Mouse (Mus musculus) left cerebral cortex, postnatal 25 days (tissue): ENCODE measurements around the gene Clcn2. TPM values are rescaled to one million over a fixed set of nuclear protein-coding genes. Genes with fewer than 3 reads are reported as not detected.

Experiments used
- DNase-seq, 2 experiments: peaks; one replicate each; pipeline ENCODE4 v3.0.0; 2022; ENCODE audit warnings: low spot score in 2 of 2, mixed read lengths in 1 of 2
- intact Hi-C: fragments of 180-260 bp; cut with DNase I; formaldehyde crosslinking; loops from one replicate; pipeline ENCODE4 v1.15.1; 2025
- total RNA-seq, 2 experiments: library from RNA; stranded (reverse); gene quantifications; 2 replicates each; pipeline ENCODE4 v1.2.3; 2021

The Clcn2 gene
- total RNA-seq, 2 experiments from 2014 or later, result 58.7 to 60.9 TPM

- no peak for DNase-seq
- intact Hi-C loops, result loop anchor here (2.0 kb wide), 1 partner anchor 35 kb away; no protein-coding TSS in a partner anchor
Measured at GRCm38 (mm10) chr16:20725321-20725720, 7.8 kb upstream of the Clcn2 start.

GRCm38 (mm10) chr16:20724338-20724748 lies 6.8 kb upstream of the Clcn2 start:
- intact Hi-C loops, result loop anchor here (2.0 kb wide), 1 partner anchor 36 kb away; no protein-coding TSS in a partner anchor
- no peak for DNase-seq

- intact Hi-C loops, result no loop called here
- DNase-seq, result no peak
Measured at GRCm38 (mm10) chr16:20723247-20723646, 5.7 kb upstream of the Clcn2 start.

GRCm38 (mm10) chr16:20722736-20723135 lies 5.2 kb upstream of the Clcn2 start:
- intact Hi-C loops, result no loop called here
- DNase-seq, result no peak

GRCm38 (mm10) chr16:20721808-20722207 lies 4.3 kb upstream of the Clcn2 start:
- intact Hi-C loops, result no loop called here
- DNase-seq, result no peak

GRCm38 (mm10) chr16:20717978-20718670 lies 578 bp upstream of the Clcn2 start:
- DNase-seq, result no peak
- intact Hi-C loops, result loop anchor here (1.0 to 5.0 kb wide), 7 partner anchors 15 to 474 kb away; partner anchors contain the start of gene Chrd

- DNase-seq, result no peak
- intact Hi-C loops, result loop anchor here (1.0 to 5.0 kb wide), 7 partner anchors 16 to 475 kb away; partner anchors contain the start of gene Chrd
Measured at GRCm38 (mm10) chr16:20716841-20717180, 735 bp downstream of the Clcn2 start.

- intact Hi-C loops, result loop anchor here (2.0 to 5.0 kb wide), 6 partner anchors 17 to 453 kb away; partner anchors contain the start of gene Chrd
- peak; percentile 82 to 86 for DNase-seq
Measured at GRCm38 (mm10) chr16:20715976-20716840, 1.3 kb downstream of the Clcn2 start.

- intact Hi-C loops, result loop anchor here (5.0 kb wide), 1 partner anchor 107 kb away; no protein-coding TSS in a partner anchor
- no peak for DNase-seq
Measured at GRCm38 (mm10) chr16:20715566-20715965, 2.0 kb downstream of the Clcn2 start.

GRCm38 (mm10) chr16:20715161-20715560 lies 2.4 kb downstream of the Clcn2 start:
- DNase-seq, result no peak
- intact Hi-C loops, result loop anchor here (5.0 kb wide), 1 partner anchor 107 kb away; no protein-coding TSS in a partner anchor

- intact Hi-C loops, result loop anchor here (5.0 kb wide), 1 partner anchor 108 kb away; no protein-coding TSS in a partner anchor
Measured at GRCm38 (mm10) chr16:20714307-20715080, 3.1 kb downstream of the Clcn2 start.

GRCm38 (mm10) chr16:20712889-20713288 lies 4.7 kb downstream of the Clcn2 start:
- intact Hi-C loops, result no loop called here
- no peak for DNase-seq

More at GRCm38 (mm10) chr16:20714307-20715080, 3.1 kb downstream of the Clcn2 start:
- no peak for DNase-seq

- DNase-seq, result no peak
- intact Hi-C loops, result no loop called here
Measured at GRCm38 (mm10) chr16:20712190-20712589, 5.4 kb downstream of the Clcn2 start.

- no peak for DNase-seq
- intact Hi-C loops, result no loop called here
Measured at GRCm38 (mm10) chr16:20710810-20711209, 6.7 kb downstream of the Clcn2 start.

GRCm38 (mm10) chr16:20710370-20710769 lies 7.2 kb downstream of the Clcn2 start:
- intact Hi-C loops, result no loop called here
- DNase-seq, result no peak

- DNase-seq, result no peak
- intact Hi-C loops, result no loop called here
Measured at GRCm38 (mm10) chr16:20708939-20709734, 8.4 kb downstream of the Clcn2 start.

- DNase-seq, result no peak
- intact Hi-C loops, result no loop called here
Measured at GRCm38 (mm10) chr16:20708220-20708938, 9.2 kb downstream of the Clcn2 start.

GRCm38 (mm10) chr16:20706407-20707055 lies 11.0 kb downstream of the Clcn2 start:
- DNase-seq, result no peak

More at GRCm38 (mm10) chr16:20706407-20707055, 11.0 kb downstream of the Clcn2 start:
- intact Hi-C loops, result no loop called here
